Mouse (Mus musculus): ENCODE data around the gene Rsad1. TPM values are rescaled to one million over a fixed set of nuclear protein-coding genes. Genes with fewer than 3 reads are reported as not detected.
A peak's percentile ranks its signal among the peaks of the same experiment; 100 is the strongest.

Gene Rsad1
- polyA plus RNA-seq, 1 experiment from 2014 or later: 3.4 TPM

- DNase-seq (ENCODE audit: low spot score): peak; percentile 85
- no peaks in the 10 kb centered on the region for H3K4me1 ChIP-seq (replicated peaks; ENCODE audit: control insufficient read depth, insufficient read depth, low read length)
- H3K9ac ChIP-seq (ENCODE audit: low read depth, low read length): peak within 1 kb of the TSS; percentile 61
- under 1% methylated on average over 42 of the region's 42 CpGs for WGBS
- peak within 1 kb of the TSS; percentile 89 for H3K4me2 ChIP-seq (replicated peaks; ENCODE audit: low read depth, low read length)
- H3K27me3 ChIP-seq (ENCODE audit: control insufficient read depth, insufficient read depth, low read length): no peaks in the 10 kb centered on the region
- peak within 1 kb of the TSS; percentile 52 for H3K4me3 ChIP-seq (ENCODE audit: low read depth, low read length)
- peak; percentile 75 for ATAC-seq (ENCODE audit: low FRiP score)
- H3K36me3 ChIP-seq (ENCODE audit: control insufficient read depth, insufficient read depth, low read length): no peaks in the 10 kb centered on the region
- H3K27ac ChIP-seq (ENCODE audit: low read depth, low read length): no peak within 1 kb of the TSS; the same call in 1 of the 2 replicates
- no peaks in the 10 kb centered on the region for H3K9me3 ChIP-seq (ENCODE audit: control insufficient read depth, low read length)
Measured at GRCm38 (mm10) chr11:94521219-94521843, 27.7 kb downstream of the Rsad1 start, which contains the start of gene Mycbpap. TSS of gene Mycbpap (minus strand) at chr11:94521742.

DNA sequence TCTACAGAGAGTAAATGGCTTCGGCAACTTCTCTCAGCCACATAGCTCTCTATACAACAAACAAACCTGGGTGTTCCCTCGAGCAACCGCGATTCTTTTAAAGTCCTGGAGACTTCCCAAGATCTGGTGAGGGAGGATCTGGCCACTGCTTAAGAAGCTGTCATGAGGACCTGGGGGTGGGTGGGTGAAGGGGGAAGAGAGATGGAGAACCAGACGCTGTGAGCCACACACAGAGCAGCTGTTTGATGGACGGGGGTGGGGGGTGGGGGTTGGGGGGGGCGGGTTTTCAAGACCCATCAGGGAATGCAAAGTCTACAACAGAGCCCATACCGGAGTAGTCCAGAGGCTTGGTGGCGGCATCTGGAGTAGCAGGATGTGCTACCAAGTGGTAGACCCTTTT is 35.6 kb downstream of the Rsad1 start:
- 69% methylated on average over 9 of the region's 9 CpGs for WGBS
- DNase-seq (ENCODE audit: low spot score) (no peak), ATAC-seq (ENCODE audit: low FRiP score) (no peak)
- H3K9ac ChIP-seq (ENCODE audit: low read depth, low read length): no peak overlapping the region
- no peaks in the 10 kb centered on the region for H3K4me1 ChIP-seq (replicated peaks; ENCODE audit: control insufficient read depth, insufficient read depth, low read length)
- H3K4me2 ChIP-seq (replicated peaks; ENCODE audit: low read depth, low read length): no peak overlapping the region
- no peaks in the 10 kb centered on the region for H3K36me3 ChIP-seq (ENCODE audit: control insufficient read depth, insufficient read depth, low read length)
- H3K27ac ChIP-seq (ENCODE audit: low read depth, low read length): no peak overlapping the region
- no peaks in the 10 kb centered on the region for H3K27me3 ChIP-seq (ENCODE audit: control insufficient read depth, insufficient read depth, low read length)
- H3K4me3 ChIP-seq (ENCODE audit: low read depth, low read length): no peak overlapping the region
- H3K9me3 ChIP-seq (ENCODE audit: control insufficient read depth, low read length): no peaks in the 10 kb centered on the region

GRCm38 (mm10) chr11:94508976-94509375 is 40.1 kb downstream of the Rsad1 start:
- no peak for DNase-seq (ENCODE audit: low spot score)
- Histone ChIP-seq H3K4me2 (replicated peaks; ENCODE audit: low read depth, low read length) (no peak overlapping the region), H3K27ac (ENCODE audit: low read depth, low read length) (no peak overlapping the region), H3K9me3 (ENCODE audit: control insufficient read depth, low read length) (no peaks in the 10 kb centered on the region), H3K9ac (ENCODE audit: low read depth, low read length) (no peak overlapping the region), H3K4me3 (ENCODE audit: low read depth, low read length) (no peak overlapping the region), H3K36me3 (ENCODE audit: control insufficient read depth, insufficient read depth, low read length) (no peaks in the 10 kb centered on the region), H3K27me3 (ENCODE audit: control insufficient read depth, insufficient read depth, low read length) (no peaks in the 10 kb centered on the region), H3K4me1 (replicated peaks; ENCODE audit: control insufficient read depth, insufficient read depth, low read length) (no peaks in the 10 kb centered on the region)
- WGBS: 96% methylated on average over 10 of the region's 10 CpGs
- no peak for ATAC-seq (ENCODE audit: low FRiP score)

GRCm38 (mm10) chr11:94501482-94501881 is 47.6 kb downstream of the Rsad1 start:
- DNase-seq (ENCODE audit: low spot score) (no peak), ATAC-seq (ENCODE audit: low FRiP score) (no peak)
- no peaks in the 10 kb centered on the region for H3K9me3 ChIP-seq (ENCODE audit: control insufficient read depth, low read length)
- H3K36me3 ChIP-seq (ENCODE audit: control insufficient read depth, insufficient read depth, low read length): no peaks in the 10 kb centered on the region
- peaks cover 15% of the 10 kb centered on the region for H3K27me3 ChIP-seq (ENCODE audit: control insufficient read depth, insufficient read depth, low read length)
- no peak overlapping the region for H3K4me2 ChIP-seq (replicated peaks; ENCODE audit: low read depth, low read length)
- WGBS: 88% methylated on average over 8 of the region's 8 CpGs
- H3K27ac ChIP-seq (ENCODE audit: low read depth, low read length): no peak overlapping the region
- H3K9ac ChIP-seq (ENCODE audit: low read depth, low read length): no peak overlapping the region
- no peak overlapping the region for H3K4me3 ChIP-seq (ENCODE audit: low read depth, low read length)
- H3K4me1 ChIP-seq (replicated peaks; ENCODE audit: control insufficient read depth, insufficient read depth, low read length): peaks cover 10% of the 10 kb centered on the region

- WGBS: 21% methylated on average over 8 of the region's 8 CpGs
- peaks cover 10% of the 10 kb centered on the region for H3K4me1 ChIP-seq (replicated peaks; ENCODE audit: control insufficient read depth, insufficient read depth, low read length)
- H3K4me2 ChIP-seq (replicated peaks; ENCODE audit: low read depth, low read length): no peak overlapping the region
- H3K27me3 ChIP-seq (ENCODE audit: control insufficient read depth, insufficient read depth, low read length): peaks cover 15% of the 10 kb centered on the region
- H3K36me3 ChIP-seq (ENCODE audit: control insufficient read depth, insufficient read depth, low read length): no peaks in the 10 kb centered on the region
- no peak overlapping the region for H3K9ac ChIP-seq (ENCODE audit: low read depth, low read length)
- no peak overlapping the region for H3K27ac ChIP-seq (ENCODE audit: low read depth, low read length)
- ATAC-seq (ENCODE audit: low FRiP score) (no peak), DNase-seq (ENCODE audit: low spot score) (no peak)
- no peaks in the 10 kb centered on the region for H3K9me3 ChIP-seq (ENCODE audit: control insufficient read depth, low read length)
- no peak overlapping the region for H3K4me3 ChIP-seq (ENCODE audit: low read depth, low read length)
Measured at GRCm38 (mm10) chr11:94500362-94500761, 48.7 kb downstream of the Rsad1 start.

- no peaks in the 10 kb centered on the region for H3K36me3 ChIP-seq (ENCODE audit: control insufficient read depth, insufficient read depth, low read length)
- WGBS: under 1% methylated on average over 21 of the region's 26 CpGs
- peak; percentile 52 for DNase-seq (ENCODE audit: low spot score)
- peak within 1 kb of the TSS; percentile 26 for H3K4me3 ChIP-seq (ENCODE audit: low read depth, low read length)
- peak within 1 kb of the TSS; percentile 56 for H3K4me2 ChIP-seq (replicated peaks; ENCODE audit: low read depth, low read length)
- peaks cover 15% of the 10 kb centered on the region for H3K27me3 ChIP-seq (ENCODE audit: control insufficient read depth, insufficient read depth, low read length)
- H3K4me1 ChIP-seq (replicated peaks; ENCODE audit: control insufficient read depth, insufficient read depth, low read length): peaks cover 10% of the 10 kb centered on the region
- 0 out of 2 replicates have a peak, but pooled peaks have one; percentile 30 for ATAC-seq (ENCODE audit: low FRiP score)
- H3K27ac ChIP-seq (ENCODE audit: low read depth, low read length): no peak within 1 kb of the TSS
- peak within 1 kb of the TSS; percentile 49; the same call in 1 of the 2 replicates for H3K9ac ChIP-seq (ENCODE audit: low read depth, low read length)
- H3K9me3 ChIP-seq (ENCODE audit: control insufficient read depth, low read length): no peaks in the 10 kb centered on the region
Measured at GRCm38 (mm10) chr11:94499661-94500152, 49.3 kb downstream of the Rsad1 start, which contains the start of gene Epn3. TSS of gene Epn3 (minus strand) at chr11:94499974.

DNA sequence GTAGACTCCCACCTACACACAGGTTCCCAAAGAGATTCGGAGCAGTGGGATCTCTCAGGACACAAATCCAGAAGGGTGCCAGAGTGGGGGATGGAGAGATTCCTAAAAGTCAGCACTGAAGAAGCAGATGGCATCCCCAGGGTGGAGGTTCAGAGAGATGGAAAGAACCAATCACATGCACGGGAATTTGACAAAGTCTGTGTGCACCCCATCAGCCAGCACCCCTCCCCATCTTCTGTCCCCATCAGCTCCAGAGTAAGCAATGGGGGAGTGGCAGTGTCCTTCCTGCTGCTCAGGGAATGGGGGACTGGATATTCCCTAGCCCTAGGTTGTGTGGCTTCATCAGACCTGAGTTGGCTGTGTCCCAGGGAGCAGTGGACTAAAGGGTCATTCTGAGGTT is 50.0 kb downstream of the Rsad1 start:
- Histone ChIP-seq H3K36me3 (ENCODE audit: control insufficient read depth, insufficient read depth, low read length) (no peaks in the 10 kb centered on the region), H3K27ac (ENCODE audit: low read depth, low read length) (no peak overlapping the region), H3K4me3 (ENCODE audit: low read depth, low read length) (no peak overlapping the region; the same call in 1 of the 2 replicates), H3K4me2 (replicated peaks; ENCODE audit: low read depth, low read length) (peak overlapping the region; percentile 56), H3K27me3 (ENCODE audit: control insufficient read depth, insufficient read depth, low read length) (peaks cover 15% of the 10 kb centered on the region), H3K9ac (ENCODE audit: low read depth, low read length) (no peak overlapping the region), H3K9me3 (ENCODE audit: control insufficient read depth, low read length) (no peaks in the 10 kb centered on the region), H3K4me1 (replicated peaks; ENCODE audit: control insufficient read depth, insufficient read depth, low read length) (peaks cover 10% of the 10 kb centered on the region)
- 9% methylated on average over 2 of the region's 2 CpGs for WGBS
- ATAC-seq (ENCODE audit: low FRiP score) (no peak), DNase-seq (ENCODE audit: low spot score) (no peak)

- WGBS: 26% methylated on average over 19 of the region's 19 CpGs
- no peak for DNase-seq (ENCODE audit: low spot score)
- no peaks in the 10 kb centered on the region for H3K9me3 ChIP-seq (ENCODE audit: control insufficient read depth, low read length)
- H3K27ac ChIP-seq (ENCODE audit: low read depth, low read length): no peak overlapping the region
- peaks cover 10% of the 10 kb centered on the region for H3K4me1 ChIP-seq (replicated peaks; ENCODE audit: control insufficient read depth, insufficient read depth, low read length)
- H3K36me3 ChIP-seq (ENCODE audit: control insufficient read depth, insufficient read depth, low read length): no peaks in the 10 kb centered on the region
- H3K4me2 ChIP-seq (replicated peaks; ENCODE audit: low read depth, low read length): no peak overlapping the region
- no peak overlapping the region for H3K9ac ChIP-seq (ENCODE audit: low read depth, low read length)
- H3K4me3 ChIP-seq (ENCODE audit: low read depth, low read length): no peak overlapping the region
- peaks cover 16% of the 10 kb centered on the region for H3K27me3 ChIP-seq (ENCODE audit: control insufficient read depth, insufficient read depth, low read length)
- no peak for ATAC-seq (ENCODE audit: low FRiP score)
Measured at GRCm38 (mm10) chr11:94498093-94498996, 50.7 kb downstream of the Rsad1 start.
